Mouse (Mus musculus) kidney, adult 11 months (tissue): Measurements from ENCODE around the gene Cts8.

Experiments
- DNase-seq: peaks from one replicate; pipeline ENCODE4 v3.0.0; 2022

Cts8 gene

DNA sequence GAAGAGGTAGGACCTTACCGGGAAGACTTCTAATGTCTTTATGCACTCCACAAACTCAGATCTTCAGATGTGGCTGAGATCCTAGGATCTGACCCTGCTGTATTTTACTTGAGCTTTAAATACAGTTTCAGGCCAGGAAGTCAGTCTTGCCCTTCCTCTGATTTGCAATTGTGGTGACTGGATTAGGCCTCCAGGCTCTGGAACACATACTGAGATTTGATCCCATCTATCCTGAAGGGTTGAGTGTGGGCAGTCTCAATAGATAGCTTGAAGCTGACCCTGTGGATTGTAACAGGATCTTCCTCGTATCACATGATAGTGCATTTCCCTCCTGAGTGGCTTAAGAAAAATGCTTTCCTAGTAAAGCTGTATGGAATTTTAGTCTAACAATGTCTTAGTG, at the start of gene Cts8:
Gene Cts8 (minus strand): TSS at position 101 of the 400 bp plus-strand sequence.
- no peak for DNase-seq

DNA sequence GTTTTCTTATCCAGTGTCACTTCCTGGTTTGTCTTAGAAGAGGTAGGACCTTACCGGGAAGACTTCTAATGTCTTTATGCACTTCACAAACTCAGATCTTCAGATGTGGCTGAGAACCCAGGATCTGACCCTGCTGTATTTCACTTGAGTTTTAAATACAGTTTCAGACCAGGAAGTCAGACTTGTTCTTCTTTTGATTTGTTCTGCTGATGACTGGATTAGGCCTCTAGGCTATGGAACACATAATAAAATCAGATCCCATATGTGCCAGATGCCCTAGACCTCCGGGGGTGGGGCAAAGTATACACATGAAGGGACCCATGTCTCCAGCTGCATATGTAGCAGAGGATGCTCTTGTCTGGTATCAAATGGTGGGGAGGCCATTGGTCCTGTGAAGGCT, 33.6 kb upstream of the Cts8 start, which contains the start of gene Gm49398:
Gene Gm49398 (minus strand): TSS at position 101 of the 400 bp plus-strand sequence.
- no peak for DNase-seq

DNA sequence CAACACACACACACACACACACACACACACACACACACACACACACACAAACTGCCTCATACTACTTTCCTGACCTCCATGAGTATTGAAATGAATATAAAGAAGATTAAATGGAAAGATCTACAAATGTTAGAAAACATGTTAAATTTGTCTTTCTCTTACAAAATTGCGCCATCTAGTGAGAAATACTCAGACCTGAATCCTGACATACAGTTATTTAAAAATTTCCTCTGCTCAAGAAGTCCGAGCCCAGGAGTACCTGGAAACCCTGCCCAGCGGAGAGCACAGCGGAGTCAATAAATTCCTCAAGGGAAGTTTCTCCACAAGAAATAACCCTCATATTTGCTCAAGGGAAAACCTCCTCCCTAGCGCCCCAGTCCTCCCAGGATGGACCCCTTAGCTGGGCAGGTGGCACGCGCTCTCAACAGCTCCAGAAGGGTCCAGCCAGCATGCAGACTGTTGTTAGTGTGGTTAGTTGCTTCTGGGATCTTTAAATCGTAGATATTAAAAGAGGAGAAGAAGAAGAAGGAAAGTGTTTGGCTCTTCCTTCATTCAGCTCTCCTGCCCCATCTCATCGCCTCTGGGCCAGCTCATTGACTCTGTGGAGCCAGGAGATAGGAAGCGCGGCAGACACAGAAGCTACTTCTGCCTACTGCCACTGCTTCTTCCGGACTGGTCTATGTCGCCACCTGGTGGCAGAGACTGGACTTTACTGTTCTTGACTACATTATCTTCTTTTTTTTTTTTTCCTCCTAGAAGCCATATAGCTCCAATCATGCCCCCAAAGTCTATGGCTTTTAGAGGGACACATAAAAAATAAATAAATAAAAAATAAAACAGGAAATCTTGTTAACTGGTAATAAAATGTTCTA, 13.8 kb downstream of the Cts8 start:
- DNase-seq, result peak; percentile 11

DNA sequence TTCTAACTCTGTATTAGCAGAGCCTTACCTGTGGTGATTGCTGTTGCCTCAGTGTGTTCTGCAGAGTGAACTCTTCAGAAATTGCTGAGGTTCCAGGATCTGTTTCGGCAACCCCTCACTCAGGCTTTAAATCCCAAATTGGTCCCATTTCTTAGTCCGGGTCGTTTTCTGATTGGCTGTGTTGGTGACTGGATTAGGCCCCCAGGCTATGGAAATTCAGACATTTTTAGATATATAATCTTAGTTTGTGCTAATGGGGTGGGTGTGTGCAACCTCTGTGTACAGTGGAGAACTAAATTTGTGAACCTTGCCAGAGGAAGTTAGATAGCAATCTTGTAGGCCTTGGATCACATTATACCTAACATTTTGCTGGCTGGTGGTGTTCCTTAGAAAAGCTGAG, 51.8 kb downstream of the Cts8 start, which contains the start of gene Cts6:
Gene Cts6 (minus strand): TSS at position 101 of the 400 bp plus-strand sequence.
- no peak for DNase-seq
